Mouse (Mus musculus): ENCODE data around the gene Htatsf1.

The Htatsf1 gene

GRCm38 (mm10) chrX:57053174-57053992 is at the start of gene Htatsf1:
TSS of gene Htatsf1 (plus strand) at chrX:57053583.
- peak; percentile 71 to 78 for DNase-seq (ENCODE audit: low spot score in 2 of 2)

- no peak for DNase-seq (ENCODE audit: low spot score in 2 of 2)
These were observed 40.5 kb upstream of the Htatsf1 start for GRCm38 (mm10) chrX:57012891-57013290.

DNA sequence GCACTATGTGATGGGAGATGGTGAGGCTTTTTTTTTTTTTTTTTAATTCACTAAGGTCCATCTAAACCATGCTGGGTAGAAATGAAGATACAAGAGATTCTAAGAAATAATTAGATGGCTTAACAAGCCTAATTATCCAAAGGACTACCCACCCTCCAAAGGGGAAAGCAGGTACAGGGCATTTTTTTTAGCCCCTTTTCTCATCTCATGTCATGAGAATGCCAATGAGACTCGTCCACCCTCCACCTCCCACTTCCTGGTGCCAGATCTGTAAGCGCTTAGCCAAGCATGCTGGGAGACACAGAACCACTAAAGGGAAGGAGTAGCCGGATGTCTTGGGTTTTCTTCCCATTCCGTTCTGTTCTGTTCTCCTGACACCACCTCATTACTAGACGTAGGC is 10.6 kb upstream of the Htatsf1 start, which contains the start of gene Brs3:
TSS of gene Brs3 (plus strand) at position 301 of the 400 bp plus-strand sequence.
- DNase-seq (ENCODE audit: low spot score in 2 of 2): no peak

- no peak for DNase-seq (ENCODE audit: low spot score in 2 of 2)
These were observed 9.5 kb upstream of the Htatsf1 start for GRCm38 (mm10) chrX:57043869-57044268.

DNA sequence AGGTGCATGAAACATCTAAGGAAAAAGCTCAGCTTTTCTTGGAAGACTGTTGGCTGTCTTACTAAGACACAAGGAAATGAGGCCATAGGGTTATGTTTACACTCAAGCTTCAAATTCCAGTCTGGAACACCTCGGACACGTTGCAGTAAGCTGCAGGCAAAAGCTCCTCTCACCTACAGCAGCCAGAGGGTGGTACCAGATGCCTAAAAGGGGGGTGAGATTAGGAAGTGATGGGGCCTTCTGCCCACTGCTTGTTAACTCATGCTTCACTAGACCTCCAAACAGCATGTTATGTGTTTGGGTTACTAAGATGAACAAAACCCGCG is 572 bp upstream of the Htatsf1 start:
- DNase-seq (ENCODE audit: low spot score in 2 of 2): no peak

GRCm38 (mm10) chrX:57053993-57054385 is 606 bp downstream of the Htatsf1 start:
- DNase-seq (ENCODE audit: low spot score in 2 of 2): no peak

DNA sequence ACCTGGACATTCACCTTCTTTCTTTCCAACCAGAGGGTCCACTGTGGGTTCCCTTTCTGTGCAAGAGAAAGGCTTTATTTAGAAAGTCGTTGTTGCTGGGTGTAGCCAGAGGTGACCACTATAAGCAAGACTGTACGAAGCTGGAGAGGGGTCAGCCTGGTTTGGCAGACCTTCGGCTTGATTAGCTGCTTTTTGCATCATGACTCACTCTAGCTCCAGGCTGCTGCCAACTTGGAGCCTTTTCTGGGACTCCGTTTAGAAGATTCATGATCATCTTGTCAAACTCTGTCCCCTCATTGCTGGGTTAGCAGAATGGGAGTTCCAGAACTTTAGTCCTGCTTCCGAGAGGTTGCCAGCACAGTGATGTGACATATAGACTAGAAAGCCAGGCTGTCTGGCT is 28.1 kb downstream of the Htatsf1 start:
- no peak for DNase-seq (ENCODE audit: low spot score in 2 of 2)

GRCm38 (mm10) chrX:57087806-57088205 is 34.4 kb downstream of the Htatsf1 start, which contains the start of gene Vgll1:
TSS of gene Vgll1 (plus strand) at chrX:57088106.
- DNase-seq (ENCODE audit: low spot score in 2 of 2): no peak

- DNase-seq (ENCODE audit: low spot score in 2 of 2): no peak
These were observed 50.0 kb downstream of the Htatsf1 start for GRCm38 (mm10) chrX:57103415-57103814.

DNA sequence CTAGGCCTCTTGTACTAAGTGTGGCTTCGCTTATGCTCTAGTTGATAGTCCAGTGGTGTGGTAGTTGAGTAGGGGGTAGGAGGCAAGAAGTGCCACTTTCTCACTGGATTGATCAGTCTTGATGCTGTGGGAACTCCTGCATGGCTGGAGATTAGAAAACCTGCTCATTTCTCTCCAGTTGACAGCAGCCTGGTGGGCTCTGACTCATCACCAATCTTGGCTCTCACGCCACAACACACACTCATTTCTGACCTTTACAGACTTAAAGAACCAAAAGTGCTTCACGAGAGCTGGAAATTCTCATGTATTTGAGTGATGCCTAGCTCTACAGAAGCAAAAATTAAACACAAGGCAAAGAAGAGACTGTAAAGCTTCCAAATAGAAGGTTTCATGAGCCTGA is 53.6 kb downstream of the Htatsf1 start:
- DNase-seq (ENCODE audit: low spot score in 2 of 2): no peak
